Mouse (Mus musculus): ENCODE measurements around the gene Gmps. TPM values are rescaled to one million over a fixed set of nuclear protein-coding genes. Genes with fewer than 3 reads are reported as not detected.

The Gmps gene
- polyA plus RNA-seq, 1 experiment from 2014 or later, result 53.0 TPM

DNA sequence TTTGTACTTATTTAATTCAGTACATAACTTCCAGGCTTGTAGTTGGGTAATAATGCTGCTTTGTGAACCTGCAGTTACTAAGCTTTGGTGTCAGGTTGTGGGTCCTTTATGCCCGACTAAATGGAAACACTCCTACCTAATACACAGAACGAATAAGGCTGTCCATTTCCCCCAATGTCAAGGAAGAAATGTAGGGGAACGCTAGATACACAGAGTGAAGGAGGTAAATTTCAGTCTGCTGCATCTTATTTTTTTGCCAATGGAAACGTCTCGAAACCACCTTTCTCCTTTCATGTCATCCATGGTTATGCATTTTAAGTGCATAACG, 11.0 kb upstream of the Gmps start:
- H3K4me3 ChIP-seq (ENCODE audit: low read depth, low read length), result peak overlapping the region; percentile 79
- peaks cover 27% of the 10 kb centered on the region for H3K4me1 ChIP-seq (ENCODE audit: control insufficient read depth, insufficient read depth, low read length)
- peak overlapping the region; percentile 62 for H3K4me2 ChIP-seq (ENCODE audit: low read length)
- peak overlapping the region; percentile 73 for H3K27ac ChIP-seq (ENCODE audit: low read length)
- H3K27me3 ChIP-seq (ENCODE audit: control insufficient read depth, insufficient read depth, low read depth, low read length), result peaks cover 4% of the 10 kb centered on the region; the same call in 1 of the 2 replicates
- H3K36me3 ChIP-seq (ENCODE audit: control insufficient read depth, insufficient read depth, low read length), result no peaks in the 10 kb centered on the region
- ATAC-seq, result no peak; the same call in 1 of the 2 replicates
- H3K9me3 ChIP-seq (replicated peaks; ENCODE audit: control insufficient read depth, low read length, poor library complexity, severe bottlenecking), result no peaks in the 10 kb centered on the region
- no peak overlapping the region for H3K9ac ChIP-seq (ENCODE audit: low read depth, low read length)
- 82% methylated on average over 6 of the region's 6 CpGs for WGBS

DNA sequence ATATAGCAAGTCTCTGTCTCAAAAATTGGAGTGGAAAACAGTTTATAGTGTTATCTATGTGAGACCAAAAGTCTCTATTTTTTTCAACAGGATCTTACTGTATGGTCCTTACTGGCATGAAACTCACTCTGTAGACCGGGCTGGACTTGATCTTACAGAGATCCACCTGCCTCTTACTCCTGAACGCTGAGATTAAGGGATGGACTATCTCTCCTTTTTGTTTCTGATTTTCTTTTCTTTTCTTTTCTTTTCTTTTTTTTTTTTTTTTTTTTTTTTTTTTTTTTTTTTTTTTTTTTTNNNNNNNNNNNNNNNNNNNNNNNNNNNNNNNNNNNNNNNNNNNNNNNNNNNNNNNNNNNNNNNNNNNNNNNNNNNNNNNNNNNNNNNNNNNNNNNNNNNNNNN, 10.0 kb upstream of the Gmps start:
- no peak overlapping the region for H3K9ac ChIP-seq (ENCODE audit: low read depth, low read length)
- ATAC-seq, result no peak
- no peak overlapping the region for H3K27ac ChIP-seq (ENCODE audit: low read length)
- H3K4me3 ChIP-seq (ENCODE audit: low read depth, low read length), result no peak overlapping the region
- H3K27me3 ChIP-seq (ENCODE audit: control insufficient read depth, insufficient read depth, low read depth, low read length), result peaks cover 4% of the 10 kb centered on the region; the same call in 1 of the 2 replicates
- H3K4me1 ChIP-seq (ENCODE audit: control insufficient read depth, insufficient read depth, low read length), result peaks cover 26% of the 10 kb centered on the region
- H3K36me3 ChIP-seq (ENCODE audit: control insufficient read depth, insufficient read depth, low read length), result no peaks in the 10 kb centered on the region
- no peak overlapping the region for H3K4me2 ChIP-seq (ENCODE audit: low read length)
- 78% methylated on average over 2 of the region's 2 CpGs for WGBS
- no peaks in the 10 kb centered on the region for H3K9me3 ChIP-seq (replicated peaks; ENCODE audit: control insufficient read depth, low read length, poor library complexity, severe bottlenecking)

DNA sequence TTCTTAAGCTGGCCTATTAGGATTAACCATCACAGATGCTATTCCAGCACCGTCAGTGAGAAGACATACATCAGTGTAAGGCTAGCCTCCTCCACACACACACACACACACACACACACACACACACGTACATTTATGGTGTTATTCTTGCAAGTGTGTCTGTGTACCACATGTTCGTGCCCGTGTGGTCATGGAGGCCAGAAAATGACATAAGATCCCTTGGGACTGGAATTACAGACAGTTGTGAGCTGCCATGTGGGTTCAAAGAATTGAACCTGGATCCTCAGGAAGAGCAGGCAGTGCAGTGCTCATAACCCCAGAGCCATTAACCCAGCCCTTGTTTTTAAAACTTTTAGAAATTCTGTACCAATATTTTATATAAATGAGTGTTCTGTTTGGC, 2.0 kb downstream of the Gmps start:
- WGBS, result 74% methylated on average over 4 of the region's 4 CpGs
- Histone ChIP-seq H3K36me3 (ENCODE audit: control insufficient read depth, insufficient read depth, low read length) (no peaks in the 10 kb centered on the region), H3K4me3 (ENCODE audit: low read depth, low read length) (no peak overlapping the region), H3K9me3 (replicated peaks; ENCODE audit: control insufficient read depth, low read length, poor library complexity, severe bottlenecking) (no peaks in the 10 kb centered on the region), H3K9ac (ENCODE audit: low read depth, low read length) (no peak overlapping the region), H3K4me1 (ENCODE audit: control insufficient read depth, insufficient read depth, low read length) (peaks cover 20% of the 10 kb centered on the region), H3K27ac (ENCODE audit: low read length) (no peak overlapping the region), H3K27me3 (ENCODE audit: control insufficient read depth, insufficient read depth, low read depth, low read length) (no peaks in the 10 kb centered on the region), H3K4me2 (ENCODE audit: low read length) (0 out of 2 replicates have a peak overlapping the region, but pooled peaks have one; percentile 3)
- no peak for ATAC-seq

DNA sequence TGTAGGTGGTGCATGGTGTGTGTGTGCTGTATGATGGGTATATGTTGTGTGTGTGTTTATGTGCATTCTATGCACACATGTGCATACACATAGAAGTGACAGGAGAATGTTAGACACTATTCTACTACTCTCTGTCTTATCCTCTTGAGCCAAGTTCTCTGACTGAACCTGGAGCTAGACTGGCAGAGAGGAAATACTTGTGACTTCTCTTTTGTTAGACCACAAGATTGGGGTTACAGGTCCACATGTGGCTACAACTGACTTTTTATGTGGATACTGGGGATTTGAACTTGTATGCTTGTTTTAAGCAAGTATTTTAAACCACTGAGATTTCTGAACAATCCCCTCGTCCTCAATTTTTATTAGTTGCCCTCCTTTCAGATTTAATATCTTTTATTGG, 10.8 kb downstream of the Gmps start:
- no peaks in the 10 kb centered on the region for H3K27me3 ChIP-seq (ENCODE audit: control insufficient read depth, insufficient read depth, low read depth, low read length)
- H3K9ac ChIP-seq (ENCODE audit: low read depth, low read length), result no peak overlapping the region
- 93% methylated on average over 1 of the region's 1 CpGs for WGBS
- no peak overlapping the region for H3K27ac ChIP-seq (ENCODE audit: low read length)
- no peak overlapping the region for H3K4me3 ChIP-seq (ENCODE audit: low read depth, low read length)
- no peaks in the 10 kb centered on the region for H3K9me3 ChIP-seq (replicated peaks; ENCODE audit: control insufficient read depth, low read length, poor library complexity, severe bottlenecking)
- H3K4me1 ChIP-seq (ENCODE audit: control insufficient read depth, insufficient read depth, low read length), result no peaks in the 10 kb centered on the region
- no peak for ATAC-seq
- H3K36me3 ChIP-seq (ENCODE audit: control insufficient read depth, insufficient read depth, low read length), result peaks cover 21% of the 10 kb centered on the region
- no peak overlapping the region for H3K4me2 ChIP-seq (ENCODE audit: low read length)

DNA sequence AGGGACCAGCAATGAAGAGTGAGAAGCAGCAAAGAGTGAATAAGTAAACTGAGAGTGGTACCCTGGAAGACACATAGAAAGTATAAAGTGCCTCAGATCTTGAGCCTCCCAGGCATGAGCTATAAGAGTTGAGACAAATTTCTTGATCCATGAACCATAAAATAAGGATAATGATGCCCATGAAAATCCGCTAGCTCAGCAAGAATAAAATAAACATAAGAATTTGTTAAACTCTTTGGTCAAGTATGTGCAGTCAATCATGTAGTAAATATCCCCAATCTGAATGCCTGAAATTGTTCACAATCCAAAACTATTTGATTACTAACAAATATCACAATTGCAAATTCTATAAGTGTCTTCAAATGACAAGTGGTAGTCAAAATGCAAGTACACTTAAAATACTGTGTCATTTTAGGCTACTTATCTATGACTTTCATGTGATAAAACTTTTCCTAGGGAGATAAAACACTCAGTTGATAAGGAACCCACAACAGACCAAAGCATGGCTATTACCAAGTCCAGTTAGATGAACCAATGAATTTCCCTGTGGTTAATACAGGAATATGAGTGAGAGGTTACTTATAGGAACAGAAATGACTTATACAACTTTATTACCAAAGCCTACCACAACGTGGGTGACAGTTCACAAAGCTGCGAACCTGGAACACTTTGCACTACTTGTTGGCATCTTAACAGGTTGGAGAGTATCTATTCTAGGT, 13.0 kb downstream of the Gmps start:
- Histone ChIP-seq H3K27me3 (ENCODE audit: control insufficient read depth, insufficient read depth, low read depth, low read length) (no peaks in the 10 kb centered on the region), H3K4me2 (ENCODE audit: low read length) (no peak overlapping the region), H3K36me3 (ENCODE audit: control insufficient read depth, insufficient read depth, low read length) (peaks cover 20% of the 10 kb centered on the region), H3K9me3 (replicated peaks; ENCODE audit: control insufficient read depth, low read length, poor library complexity, severe bottlenecking) (no peaks in the 10 kb centered on the region), H3K4me1 (ENCODE audit: control insufficient read depth, insufficient read depth, low read length) (no peaks in the 10 kb centered on the region), H3K4me3 (ENCODE audit: low read depth, low read length) (no peak overlapping the region), H3K27ac (ENCODE audit: low read length) (no peak overlapping the region), H3K9ac (ENCODE audit: low read depth, low read length) (no peak overlapping the region)
- 96% methylated on average over 3 of the region's 3 CpGs for WGBS
- ATAC-seq, result no peak

DNA sequence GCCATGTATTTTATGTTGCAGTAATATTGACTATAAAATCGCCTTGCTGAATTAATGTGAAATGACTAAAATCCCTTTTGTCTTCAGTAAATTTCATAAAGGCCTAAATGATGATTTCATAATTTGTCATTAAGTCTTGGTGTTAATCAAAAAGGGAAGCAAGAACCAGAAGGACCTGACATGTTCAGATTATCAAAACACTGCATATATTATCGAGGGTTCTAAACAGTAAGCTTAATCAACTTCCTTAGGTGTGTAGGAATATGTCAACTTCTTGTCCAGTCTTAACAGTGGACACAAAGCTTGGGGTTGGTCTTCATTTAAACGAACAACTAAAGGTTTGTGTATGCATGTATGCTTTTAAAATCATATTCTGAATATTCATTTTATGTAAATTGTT, 45.5 kb downstream of the Gmps start:
- Histone ChIP-seq H3K27ac (ENCODE audit: low read length) (no peak overlapping the region), H3K36me3 (ENCODE audit: control insufficient read depth, insufficient read depth, low read length) (no peaks in the 10 kb centered on the region), H3K4me3 (ENCODE audit: low read depth, low read length) (no peak overlapping the region), H3K27me3 (ENCODE audit: control insufficient read depth, insufficient read depth, low read depth, low read length) (no peaks in the 10 kb centered on the region), H3K9ac (ENCODE audit: low read depth, low read length) (no peak overlapping the region), H3K9me3 (replicated peaks; ENCODE audit: control insufficient read depth, low read length, poor library complexity, severe bottlenecking) (no peaks in the 10 kb centered on the region), H3K4me2 (ENCODE audit: low read length) (no peak overlapping the region), H3K4me1 (ENCODE audit: control insufficient read depth, insufficient read depth, low read length) (no peaks in the 10 kb centered on the region)
- no peak for ATAC-seq
- 96% methylated on average over 3 of the region's 3 CpGs for WGBS

DNA sequence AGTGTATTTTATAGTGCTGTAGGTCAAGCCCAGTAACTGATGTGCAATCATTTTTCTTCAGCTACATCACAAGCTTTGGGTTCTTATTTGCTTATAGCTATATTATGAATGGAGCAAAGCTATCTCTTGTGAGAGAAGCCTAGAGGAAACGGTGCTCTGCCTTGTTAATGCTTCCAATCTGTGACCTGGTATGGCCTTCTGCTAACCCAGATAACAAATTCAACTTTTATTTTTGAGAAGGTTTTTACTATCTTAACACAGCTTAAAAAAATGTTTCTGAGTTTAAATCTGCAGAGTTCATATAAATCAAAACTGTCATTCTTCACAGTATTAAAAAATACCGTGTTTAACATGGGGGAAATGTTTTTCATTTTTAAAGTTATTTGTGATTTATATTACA, 46.0 kb downstream of the Gmps start:
- H3K9ac ChIP-seq (ENCODE audit: low read depth, low read length), result no peak overlapping the region
- WGBS, result 93% methylated on average over 2 of the region's 2 CpGs
- H3K27ac ChIP-seq (ENCODE audit: low read length), result no peak overlapping the region
- no peaks in the 10 kb centered on the region for H3K27me3 ChIP-seq (ENCODE audit: control insufficient read depth, insufficient read depth, low read depth, low read length)
- no peak overlapping the region for H3K4me2 ChIP-seq (ENCODE audit: low read length)
- no peaks in the 10 kb centered on the region for H3K36me3 ChIP-seq (ENCODE audit: control insufficient read depth, insufficient read depth, low read length)
- no peaks in the 10 kb centered on the region for H3K4me1 ChIP-seq (ENCODE audit: control insufficient read depth, insufficient read depth, low read length)
- ATAC-seq, result no peak
- no peaks in the 10 kb centered on the region for H3K9me3 ChIP-seq (replicated peaks; ENCODE audit: control insufficient read depth, low read length, poor library complexity, severe bottlenecking)
- H3K4me3 ChIP-seq (ENCODE audit: low read depth, low read length), result no peak overlapping the region

DNA sequence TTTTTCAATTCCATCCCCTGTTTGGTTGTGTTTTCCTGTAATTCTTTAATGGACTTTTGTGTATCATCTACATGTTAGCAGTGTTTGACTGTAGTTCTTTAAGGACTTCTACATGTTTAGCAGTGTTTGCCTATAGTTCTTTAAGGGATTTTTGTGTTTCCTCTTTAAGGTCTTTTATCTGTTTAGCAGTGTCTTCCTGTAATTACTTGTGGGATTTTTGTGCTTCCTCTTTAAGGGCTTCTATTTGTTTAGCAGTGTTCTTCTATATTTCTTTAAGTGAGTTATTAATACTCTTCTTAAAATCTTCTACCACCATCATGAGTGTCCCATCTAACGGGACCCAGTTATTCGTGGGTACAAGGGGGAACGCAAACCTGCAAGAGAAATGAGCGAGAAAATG, 53.9 kb downstream of the Gmps start:
- no peak for ATAC-seq
- H3K4me2 ChIP-seq (ENCODE audit: low read length), result no peak overlapping the region

DNA sequence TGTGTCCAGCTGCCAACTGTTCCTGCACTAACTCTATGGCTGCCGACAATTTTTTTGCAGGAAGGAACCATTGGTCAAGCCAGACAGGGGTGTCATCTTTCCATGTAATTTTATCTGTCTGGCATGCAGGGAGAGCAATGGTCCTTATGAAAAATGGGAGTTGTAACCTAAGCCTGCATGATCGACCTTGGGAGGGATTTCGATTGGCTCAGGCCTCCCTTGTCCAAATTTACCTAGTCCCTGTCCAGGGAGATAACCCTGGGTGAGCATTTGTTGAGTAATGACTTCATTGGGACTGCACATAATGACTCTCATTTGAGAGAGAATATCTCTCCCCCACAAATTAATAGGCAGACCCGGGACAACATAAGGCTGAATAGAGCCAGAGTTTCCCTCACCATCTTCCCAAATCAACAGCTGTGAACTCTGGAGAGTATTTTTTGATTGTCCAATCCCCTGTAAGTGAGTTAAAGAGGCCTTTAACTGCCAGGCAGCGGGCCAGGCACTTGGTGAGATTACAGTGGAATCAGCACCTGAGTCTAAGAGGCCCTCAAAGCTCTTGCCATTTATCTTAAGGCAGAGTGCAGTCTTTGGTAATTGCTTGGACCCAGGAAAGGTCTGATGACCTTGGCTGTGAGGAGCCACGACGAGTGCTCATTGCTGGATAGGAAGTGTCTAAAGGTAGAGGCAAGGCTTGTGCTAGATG, 62.4 kb downstream of the Gmps start:
- H3K4me3 ChIP-seq (ENCODE audit: low read depth, low read length), result no peak overlapping the region
- no peak overlapping the region for H3K27ac ChIP-seq (ENCODE audit: low read length)
- H3K36me3 ChIP-seq (ENCODE audit: control insufficient read depth, insufficient read depth, low read length), result no peaks in the 10 kb centered on the region
- H3K9me3 ChIP-seq (replicated peaks; ENCODE audit: control insufficient read depth, low read length, poor library complexity, severe bottlenecking), result no peaks in the 10 kb centered on the region
- no peaks in the 10 kb centered on the region for H3K27me3 ChIP-seq (ENCODE audit: control insufficient read depth, insufficient read depth, low read depth, low read length)
- 84% methylated on average over 7 of the region's 7 CpGs for WGBS
- H3K4me2 ChIP-seq (ENCODE audit: low read length), result no peak overlapping the region
- ATAC-seq, result no peak
- H3K9ac ChIP-seq (ENCODE audit: low read depth, low read length), result no peak overlapping the region
- H3K4me1 ChIP-seq (ENCODE audit: control insufficient read depth, insufficient read depth, low read length), result no peaks in the 10 kb centered on the region

More for the DNA sequence above, 53.9 kb downstream of the Gmps start:
- WGBS, result 95% methylated on average over 4 of the region's 4 CpGs
- Histone ChIP-seq H3K27ac (ENCODE audit: low read length) (no peak overlapping the region), H3K4me1 (ENCODE audit: control insufficient read depth, insufficient read depth, low read length) (no peaks in the 10 kb centered on the region), H3K27me3 (ENCODE audit: control insufficient read depth, insufficient read depth, low read depth, low read length) (no peaks in the 10 kb centered on the region), H3K36me3 (ENCODE audit: control insufficient read depth, insufficient read depth, low read length) (no peaks in the 10 kb centered on the region), H3K4me3 (ENCODE audit: low read depth, low read length) (no peak overlapping the region), H3K9me3 (replicated peaks; ENCODE audit: control insufficient read depth, low read length, poor library complexity, severe bottlenecking) (no peaks in the 10 kb centered on the region), H3K9ac (ENCODE audit: low read depth, low read length) (no peak overlapping the region)
